Mouse (Mus musculus): ENCODE measurements around the gene Samd14.
A peak's percentile ranks its signal among the peaks of the same experiment; 100 is the strongest.
"Not testable (repeated sequence)": the region's sequence is repeated elsewhere in the genome, so short reads cannot be mapped to it uniquely, and the experiment has no call there.

Gene Samd14

DNA sequence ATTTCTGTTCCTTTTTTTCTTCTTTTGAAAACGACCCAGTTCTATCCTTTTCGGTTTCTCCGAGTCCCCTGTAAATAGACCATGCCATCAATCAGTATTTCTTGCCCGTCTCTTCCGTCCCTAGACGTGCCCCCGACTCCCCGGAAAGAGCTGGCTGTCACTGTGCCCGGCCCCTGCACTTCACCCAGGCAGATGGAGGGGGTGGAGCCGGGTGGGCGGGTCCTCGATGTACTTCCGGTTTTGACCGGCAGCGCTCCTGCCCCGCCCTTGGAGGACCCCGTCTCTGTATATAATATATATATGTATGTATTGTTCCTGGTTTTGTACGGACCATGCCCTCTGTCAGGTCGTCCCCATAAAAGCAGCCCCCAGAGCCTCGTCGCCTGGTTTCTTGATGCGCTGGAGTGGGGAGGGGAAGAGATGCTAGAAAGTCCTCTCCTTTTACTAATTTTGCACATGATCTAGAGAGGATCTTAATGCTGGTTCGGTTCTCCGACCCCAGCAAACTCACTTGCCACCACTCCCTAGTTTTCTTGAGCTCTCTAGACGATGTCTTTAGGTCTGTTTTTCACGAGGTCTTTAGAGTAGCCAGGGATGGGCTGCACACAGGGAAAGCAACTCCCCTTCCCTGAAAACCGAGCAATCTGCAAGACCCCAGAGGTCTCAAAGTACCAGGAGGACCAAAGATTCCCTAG is 3.0 kb upstream of the Samd14 start:
- peak; percentile 75 for DNase-seq

- no peak for DNase-seq
Observed at GRCm38 (mm10) chr11:95007418-95007817, 2.3 kb upstream of the Samd14 start.

DNA sequence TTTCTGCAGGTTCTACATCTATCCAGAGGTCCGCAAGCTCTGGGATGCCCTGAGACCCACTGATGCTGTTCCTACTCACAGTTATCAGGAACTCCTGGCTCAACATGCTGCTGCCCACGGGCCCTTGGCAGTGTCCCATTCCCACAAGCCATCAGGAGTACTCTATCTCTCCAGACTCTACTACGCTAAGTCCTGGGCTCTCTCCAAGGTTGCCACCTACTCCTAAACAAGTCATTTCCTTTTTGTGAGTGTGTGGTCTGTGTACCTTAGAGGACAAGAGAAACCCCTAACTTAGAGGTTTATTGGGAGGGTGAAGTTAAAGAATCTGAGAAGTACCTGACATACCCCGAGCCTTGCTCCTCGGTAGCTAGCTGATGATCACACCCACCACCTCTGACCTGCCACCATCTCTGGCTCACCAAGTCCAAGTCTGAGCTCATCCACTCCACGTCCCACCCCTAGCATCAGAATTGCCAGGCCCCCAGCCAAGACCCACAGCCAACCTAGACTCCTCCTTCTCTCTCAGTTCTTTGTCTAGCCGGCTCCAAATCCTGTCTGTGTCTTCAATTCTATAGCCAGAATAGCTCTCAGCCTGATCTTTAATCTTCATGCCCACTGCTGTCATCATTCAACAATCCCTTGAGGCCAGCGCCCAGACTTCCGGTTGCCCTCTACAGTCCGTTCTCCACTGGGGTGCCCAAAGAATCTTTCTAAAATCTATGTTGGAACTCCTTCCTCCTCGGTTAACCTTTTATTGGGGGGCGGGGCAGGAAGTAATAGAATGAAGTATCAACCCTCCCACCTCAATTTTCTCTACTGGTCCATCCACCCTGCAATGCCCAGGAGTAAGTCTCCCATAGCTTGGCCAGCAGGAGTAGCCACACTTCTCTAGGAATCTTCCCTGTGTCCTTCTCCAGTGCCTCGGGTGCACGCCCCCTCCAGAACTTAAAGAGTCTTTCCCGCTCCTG is 734 bp upstream of the Samd14 start:
- no peak for DNase-seq

GRCm38 (mm10) chr11:95010141-95010739 is 561 bp downstream of the Samd14 start:
- DNase-seq: peak; percentile 76

- not testable (repeated sequence) for DNase-seq
Observed at GRCm38 (mm10) chr11:95010841-95011403, 1.2 kb downstream of the Samd14 start.

GRCm38 (mm10) chr11:95011416-95011815 is 1.7 kb downstream of the Samd14 start:
- DNase-seq: no peak

DNA sequence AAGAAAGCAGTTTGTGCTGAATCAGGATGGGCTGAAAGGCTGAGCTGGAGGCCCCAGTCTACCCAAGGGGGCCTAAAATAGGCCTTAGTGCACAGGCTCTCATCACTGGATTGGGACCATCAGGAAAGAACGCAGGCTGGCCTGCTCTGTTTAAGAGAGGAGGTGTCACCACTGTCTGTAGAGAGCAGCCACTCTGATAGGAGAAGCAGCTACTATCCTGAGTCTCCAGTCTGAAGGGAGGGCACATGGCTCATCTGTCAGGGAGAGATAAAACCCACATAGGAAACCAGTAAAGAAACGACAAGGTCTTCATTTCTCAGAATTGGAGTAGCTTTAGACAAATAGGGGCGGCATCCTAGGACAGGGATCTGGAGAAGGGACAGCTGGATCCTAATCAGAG is 2.4 kb downstream of the Samd14 start:
- DNase-seq: no peak

DNA sequence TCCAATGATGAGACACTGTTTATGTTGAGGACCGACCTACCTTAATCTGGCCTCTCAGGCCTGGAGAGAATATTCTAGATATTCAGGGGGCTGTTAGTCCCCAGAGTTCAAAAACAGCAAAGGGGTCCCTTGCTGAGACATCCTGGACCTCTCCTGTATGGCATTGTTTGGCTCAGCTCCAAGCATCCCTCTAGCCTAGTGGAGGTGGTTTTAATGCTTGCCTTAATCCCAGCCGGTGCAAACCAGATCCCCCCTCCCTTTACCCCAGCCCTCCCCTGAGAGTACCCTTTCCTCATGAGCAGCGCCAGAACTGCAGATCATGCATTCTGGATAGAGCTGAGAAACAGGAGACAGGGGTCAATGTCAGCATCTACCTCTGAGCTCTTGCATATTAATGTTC is 2.8 kb downstream of the Samd14 start:
- DNase-seq: no peak

DNA sequence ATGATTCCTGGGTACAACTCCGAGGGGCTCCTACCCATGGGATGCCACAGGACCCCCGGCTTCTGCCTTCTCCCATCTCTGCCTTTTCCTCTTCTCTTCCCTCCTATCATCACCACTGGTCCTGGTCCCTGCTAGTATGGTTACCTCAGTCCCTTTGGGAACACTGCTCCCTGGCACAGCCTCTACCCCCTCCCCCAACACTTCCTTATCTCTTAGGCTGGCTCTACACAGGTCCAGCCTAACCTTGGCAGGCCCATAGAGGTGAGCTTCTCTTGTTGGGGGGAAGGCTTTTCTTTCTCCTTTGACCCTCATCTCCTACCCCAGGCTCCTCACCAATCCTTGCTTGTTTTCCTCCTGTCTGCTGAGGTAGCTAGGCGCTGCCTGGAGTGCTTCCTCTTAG is 5.8 kb downstream of the Samd14 start:
- DNase-seq: no peak

- DNase-seq: no peak
Observed at GRCm38 (mm10) chr11:95022237-95022992, 12.7 kb downstream of the Samd14 start.

GRCm38 (mm10) chr11:95023481-95023880 is 13.8 kb downstream of the Samd14 start:
- DNase-seq: no peak

GRCm38 (mm10) chr11:95024439-95025184 is 14.9 kb downstream of the Samd14 start:
- DNase-seq: peak; percentile 65

- no peak for DNase-seq
Observed at GRCm38 (mm10) chr11:95025227-95026012, 15.7 kb downstream of the Samd14 start.

GRCm38 (mm10) chr11:95026090-95026542 is 16.4 kb downstream of the Samd14 start:
- DNase-seq: no peak

GRCm38 (mm10) chr11:95026849-95027248 is 17.2 kb downstream of the Samd14 start:
- no peak for DNase-seq

- DNase-seq: no peak
Observed at GRCm38 (mm10) chr11:95027850-95028470, 18.3 kb downstream of the Samd14 start.

GRCm38 (mm10) chr11:95032945-95033344 is 23.3 kb downstream of the Samd14 start:
- no peak for DNase-seq

GRCm38 (mm10) chr11:95033617-95034016 is 23.9 kb downstream of the Samd14 start:
- no peak for DNase-seq

DNA sequence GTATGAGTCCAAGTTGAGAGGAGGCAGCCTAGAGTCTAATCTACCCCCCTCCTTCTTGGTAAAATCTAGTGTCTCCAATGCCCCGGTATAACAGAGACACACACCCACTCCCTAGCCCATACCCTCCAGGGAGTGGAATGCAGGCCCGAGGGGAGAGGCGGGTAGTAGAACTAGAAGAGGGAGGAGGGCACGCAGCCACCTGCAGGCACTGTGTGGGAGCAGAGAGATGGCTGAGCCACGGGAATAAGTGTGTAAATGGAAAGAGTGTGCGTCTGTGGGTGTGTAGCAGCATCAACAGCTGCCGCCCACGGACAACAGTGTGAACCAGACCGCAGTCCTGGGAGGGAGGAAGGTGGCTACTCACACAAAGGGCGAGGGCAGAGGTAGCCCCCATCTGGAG is 25.2 kb downstream of the Samd14 start:
- DNase-seq: no peak

GRCm38 (mm10) chr11:95036521-95036920 is 26.8 kb downstream of the Samd14 start:
- no peak for DNase-seq
